Comparison of ENCODE assay signal across 8 mouse cellular contexts in genomic region chr8:84656641-84657126, GRCm38 (mm10). TPM values are rescaled to one million over a fixed set of nuclear protein-coding genes. Genes with fewer than 3 reads are reported as not detected.
DNase-seq lines count a peak whose midpoint lies in the region.

No protein-coding gene starts in this region.

- intact Hi-C loops in heart, postnatal 10 days (cut with DNase I) = no loop called here

- peak; percentile 94 for DNase-seq in 416B (ENCODE audit: low read depth)
- DNase-seq in adrenal gland, adult 18-20 months (ENCODE audit: low spot score in 2 of 2) = peak; percentile 43 to 48
- DNase-seq in heart, postnatal 10 days = peak; percentile 84 to 86
- peak; percentile 82 to 91 for DNase-seq in kidney, postnatal 4 days
- peak; percentile 80 for DNase-seq in mesoderm, embryonic 11.5 days (ENCODE audit: low read depth, low spot score)
- peak; percentile 82 to 87 for DNase-seq in spleen, postnatal 36 days (ENCODE audit: low spot score in 2 of 2)
- DNase-seq in right cerebral cortex, postnatal 14 days = no peak

- no peaks in the 10 kb centered on the region for H3K36me3 ChIP-seq in erythroblast, embryonic 14.5 days (ENCODE audit: control insufficient read depth)

- peaks cover 58% of the 10 kb centered on the region for H3K4me1 ChIP-seq in erythroblast, embryonic 14.5 days (ENCODE audit: control insufficient read depth)

- H3K27me3 ChIP-seq in erythroblast, embryonic 14.5 days (ENCODE audit: control insufficient read depth) = peaks cover 22% of the 10 kb centered on the region

- H3K4me3 ChIP-seq in erythroblast, embryonic 14.5 days (replicated peaks) = peak overlapping the region; percentile 59

- H3K9me3 ChIP-seq in erythroblast, embryonic 14.5 days (ENCODE audit: control insufficient read depth, low read length) = no peaks in the 10 kb centered on the region

RNA-seq across cellular contexts. Expression of gene Ier2, which starts 6.0 kb away (rescaled TPM):
- 10 to 100 TPM; 20.7 to 24.6 TPM for total RNA-seq in adrenal gland, adult 18-20 months (2021)
- 17.2 and 18.5 TPM in 2 replicates for polyA plus RNA-seq in erythroblast, embryonic 14.5 days (2012)
- total RNA-seq in heart, postnatal 10 days (2021) = 10 to 100 TPM; 30.8 to 31.4 TPM

RNA-seq across cellular contexts. Expression of gene Trmt1, which starts 29.4 kb away (rescaled TPM):
- total RNA-seq in adrenal gland, adult 18-20 months (2021) = 10 to 100 TPM; 66.3 to 79.0 TPM
- 8.9 and 9.0 TPM in 2 replicates for polyA plus RNA-seq in erythroblast, embryonic 14.5 days (2012)
- total RNA-seq in heart, postnatal 10 days (2021) = 10 to 100 TPM; 40.3 to 40.6 TPM

RNA-seq across cellular contexts. Expression of gene Nacc1, which starts 31.0 kb away (rescaled TPM):
- total RNA-seq in adrenal gland, adult 18-20 months (2021) = 10 to 100 TPM; 71.3 to 77.8 TPM
- polyA plus RNA-seq in erythroblast, embryonic 14.5 days (2012) = 7.0 and 8.5 TPM in 2 replicates
- total RNA-seq in heart, postnatal 10 days (2021) = 10 to 100 TPM; 50.2 TPM

RNA-seq across cellular contexts. Expression of gene Lyl1, which starts 44.6 kb away (rescaled TPM):
- total RNA-seq in adrenal gland, adult 18-20 months (2021) = 1 to 10 TPM; 2.7 to 2.8 TPM
- polyA plus RNA-seq in erythroblast, embryonic 14.5 days (2012) = 61.4 and 62.8 TPM in 2 replicates
- total RNA-seq in heart, postnatal 10 days (2021) = 1 to 10 TPM; 8.4 to 9.1 TPM
